Mouse (Mus musculus) neural tube, embryonic 10.5 days (tissue): ENCODE data around the gene Ddn.

Experiments used
- DNase-seq: peaks from one replicate; pipeline ENCODE4 v3.0.0-alpha.2; 2017; ENCODE audit warnings: low spot score; ENCODE audit errors: extremely low spot score

The Ddn gene

DNA sequence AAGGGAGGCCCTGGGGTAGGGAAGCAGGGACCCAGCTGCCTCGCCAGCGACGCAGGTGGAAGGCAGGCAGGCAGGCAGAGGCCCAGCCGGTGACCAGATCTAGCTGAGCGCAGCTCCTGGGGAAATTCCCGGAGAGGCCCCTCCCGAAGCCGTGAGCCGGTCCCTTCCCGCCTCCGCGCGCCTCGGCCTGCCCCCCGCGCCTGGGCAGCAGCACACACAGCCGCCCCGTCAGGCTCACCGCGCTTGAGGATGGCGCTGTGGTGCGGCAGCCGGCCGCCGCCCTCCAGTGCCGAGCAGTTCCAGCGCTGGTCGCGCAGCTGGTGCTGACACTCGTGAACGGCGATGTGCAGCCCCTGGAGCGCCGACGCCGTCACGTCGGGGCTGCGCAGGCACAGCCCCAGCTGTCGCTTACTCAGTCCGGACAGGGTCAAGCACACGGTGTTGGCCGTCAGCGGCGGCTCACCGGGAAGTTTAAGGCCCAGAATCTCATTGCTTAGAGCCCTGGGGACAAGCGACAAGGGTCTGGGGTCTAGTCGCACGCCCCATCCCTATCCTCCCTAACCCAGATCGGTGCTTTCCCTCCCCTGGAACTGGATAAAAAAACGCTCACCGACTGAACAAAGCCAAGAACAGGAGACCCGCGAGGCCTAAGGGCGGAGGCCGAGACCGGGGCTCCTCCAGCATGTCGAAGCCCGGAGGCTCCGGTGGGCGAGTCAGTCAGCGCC is 32.8 kb downstream of the Ddn start:
- DNase-seq: peak; percentile 68

DNA sequence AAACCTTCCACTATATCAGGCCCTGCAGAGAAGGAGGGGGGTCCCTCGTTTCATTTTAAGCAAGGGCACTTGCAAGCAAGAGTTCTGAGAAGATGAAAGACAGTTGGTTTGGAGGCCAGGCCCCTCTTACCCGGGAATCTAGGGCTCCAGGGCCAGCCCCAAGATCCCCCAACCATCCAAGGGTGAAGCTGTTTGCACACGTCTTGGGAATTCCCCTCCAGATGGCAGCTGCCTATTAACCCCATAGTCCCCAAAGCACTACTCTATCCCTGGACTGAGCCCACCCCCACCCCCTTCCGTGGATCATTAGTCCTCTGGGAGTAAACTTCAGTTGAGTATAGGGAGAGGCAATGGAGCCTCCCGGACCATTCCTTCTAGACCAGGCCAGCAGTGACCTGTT is 33.8 kb downstream of the Ddn start:
- DNase-seq: peak; percentile 23

DNA sequence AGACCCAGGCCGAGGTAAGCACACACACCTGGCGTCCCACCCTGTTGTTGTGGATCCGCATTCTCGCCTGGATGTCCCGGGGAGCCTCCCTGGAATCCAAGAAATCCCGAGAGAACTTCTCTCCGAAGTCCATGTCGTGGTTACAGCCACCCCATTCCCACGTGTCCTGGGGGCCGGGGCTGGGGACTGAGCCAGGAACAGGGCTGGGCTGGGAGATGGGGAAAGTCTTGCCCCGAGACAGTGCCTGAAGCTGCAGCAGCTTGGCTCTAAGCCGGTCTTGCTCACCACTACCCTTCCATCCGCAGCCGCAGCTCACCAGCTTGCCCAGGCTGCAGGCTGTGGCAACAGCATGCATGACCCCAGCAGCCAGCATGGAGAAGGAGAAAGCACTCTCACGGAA is 35.2 kb downstream of the Ddn start:
- peak; percentile 39 for DNase-seq

DNA sequence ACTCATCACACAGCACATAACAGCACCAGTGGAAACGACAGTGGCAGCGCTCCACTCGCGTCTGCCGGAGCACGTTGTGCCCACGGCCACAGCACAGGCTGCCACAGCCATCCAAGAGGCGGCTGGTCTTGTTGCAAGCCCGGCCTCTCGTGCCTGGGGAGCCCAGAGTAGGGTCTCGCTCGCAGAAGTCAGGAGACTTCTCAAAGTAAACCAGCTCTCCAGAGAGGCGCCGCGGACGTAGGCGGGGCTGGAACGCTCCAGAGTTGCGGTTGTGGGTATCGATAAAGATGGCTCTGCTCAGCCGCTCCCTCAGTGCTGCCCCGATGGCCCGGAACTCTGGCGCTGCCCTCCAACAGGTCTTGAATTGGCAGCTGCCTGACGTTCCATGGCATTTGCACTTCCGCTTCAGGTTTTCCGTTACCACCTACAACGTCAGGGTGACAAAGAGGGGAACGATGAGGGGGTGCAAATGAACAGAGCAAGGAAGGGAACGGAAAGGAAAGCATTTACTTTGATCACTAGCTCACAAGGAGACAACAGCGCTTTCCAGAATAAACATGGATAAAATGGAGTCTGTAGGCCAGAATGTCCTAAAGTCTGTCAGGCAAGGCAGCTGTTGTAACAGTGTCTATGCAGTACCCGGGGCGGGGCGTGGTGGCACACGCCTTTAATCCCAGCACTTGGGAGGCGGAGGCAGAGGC is 36.6 kb downstream of the Ddn start:
- DNase-seq: peak; percentile 59

DNA sequence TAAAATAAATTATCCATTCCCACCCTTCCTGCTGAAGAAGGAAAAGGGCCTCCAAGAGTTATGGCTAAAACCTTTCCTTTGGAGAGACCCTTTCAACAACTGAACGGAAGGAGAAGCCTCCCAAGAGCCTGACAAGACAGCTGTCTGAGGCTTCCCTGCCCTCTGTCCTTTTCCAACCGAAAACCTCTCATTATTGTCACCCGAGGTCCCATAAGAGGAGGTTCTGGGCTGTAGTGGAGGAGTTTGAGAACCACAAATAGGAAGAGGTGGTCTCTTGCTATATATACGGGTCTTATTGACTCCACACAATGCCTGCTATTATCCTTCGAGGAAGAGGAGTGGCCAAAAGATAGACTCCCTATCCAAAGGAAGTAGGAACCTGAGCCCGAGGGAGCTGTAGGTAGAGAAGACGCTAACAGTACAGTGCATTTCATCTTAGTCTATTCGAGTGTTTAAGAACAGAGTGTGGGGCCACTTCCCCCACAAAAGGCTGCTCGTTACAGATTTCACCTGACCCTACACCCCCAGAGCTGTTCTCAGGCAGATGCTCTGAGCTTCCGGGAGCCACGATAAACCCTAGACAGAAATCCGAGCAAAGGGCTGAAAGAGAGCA is 37.4 kb downstream of the Ddn start:
- DNase-seq: no peak

DNA sequence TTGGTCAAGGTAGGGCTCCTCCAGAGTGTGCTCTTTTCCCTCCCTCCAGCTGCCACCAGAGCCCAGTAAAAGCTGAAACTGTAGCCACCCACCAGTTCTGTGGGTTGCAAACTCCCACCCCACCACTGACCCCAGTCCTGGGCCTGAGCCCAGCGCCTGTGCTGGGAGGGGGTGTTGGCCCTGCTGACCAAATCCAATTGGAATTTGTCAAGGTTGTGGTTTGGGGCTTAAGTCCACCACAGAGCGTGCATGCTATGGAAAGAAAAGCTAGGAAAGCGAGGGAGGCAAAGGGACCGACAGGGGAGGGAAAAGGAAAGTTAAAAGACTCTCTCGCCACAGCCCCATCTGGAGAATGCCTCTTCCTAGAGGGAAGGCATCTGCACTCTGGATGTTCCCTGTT is 41.0 kb downstream of the Ddn start:
- no peak for DNase-seq

DNA sequence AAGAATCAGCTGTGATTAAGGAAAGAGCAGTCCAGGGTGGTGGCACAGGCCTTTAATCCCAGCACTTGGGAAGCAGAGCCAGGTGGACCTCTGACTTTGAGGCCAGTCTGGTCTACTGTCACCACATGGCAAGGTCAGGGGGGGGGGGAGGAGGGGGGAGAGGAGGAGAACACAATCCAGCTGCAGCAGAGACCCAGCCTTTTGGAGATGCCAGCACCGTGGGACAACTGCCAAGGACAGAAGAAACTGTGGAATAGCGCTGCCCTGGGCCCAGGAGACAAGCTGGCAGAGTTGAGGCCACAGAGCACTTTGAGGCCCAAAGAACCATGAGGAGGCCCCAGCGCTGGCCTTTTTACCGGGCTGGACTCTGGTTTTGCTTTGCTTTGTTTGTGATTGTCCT is 43.4 kb downstream of the Ddn start:
- no peak for DNase-seq

DNA sequence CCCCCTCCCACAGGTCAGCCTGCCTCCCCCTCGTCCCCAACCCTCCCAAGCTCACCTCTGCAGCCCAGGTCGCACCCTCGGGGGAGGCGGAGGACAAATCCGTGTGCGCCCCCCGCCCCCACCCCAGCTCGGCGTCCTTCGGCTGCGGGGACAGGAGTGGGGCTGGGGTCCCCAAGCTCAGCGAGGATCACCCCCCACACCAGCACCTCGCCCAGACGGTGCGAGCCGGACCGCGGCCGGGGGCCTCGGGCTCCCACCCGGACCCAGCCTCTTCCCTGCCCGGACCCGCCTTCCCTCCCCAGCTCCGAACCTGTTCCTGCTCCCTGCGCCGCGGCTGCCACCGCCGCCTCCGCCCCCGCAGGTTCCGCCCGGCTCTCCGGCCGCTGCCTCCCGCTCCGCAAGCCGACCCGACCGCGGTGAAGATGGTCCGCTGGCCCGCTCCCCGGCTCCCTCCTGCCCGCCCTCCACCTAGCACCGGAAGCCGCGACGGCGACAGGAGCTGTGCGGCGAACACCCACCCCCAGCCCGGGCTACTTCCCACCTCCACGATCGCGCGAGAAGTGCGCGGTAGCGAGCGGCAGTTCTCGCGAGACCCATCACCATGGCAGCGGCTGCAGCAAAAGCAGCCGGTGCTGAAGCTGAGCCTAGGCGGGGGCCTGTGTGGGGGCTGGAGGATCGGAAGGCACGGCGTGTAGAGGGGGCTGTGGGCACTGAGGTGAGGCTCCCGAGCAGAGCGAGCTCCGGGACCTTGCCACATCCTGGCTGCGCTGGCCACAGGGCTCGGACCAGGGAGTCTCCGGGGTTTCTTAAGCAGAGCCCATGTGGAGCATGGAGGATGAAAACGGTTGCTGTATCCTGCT is 46.4 kb downstream of the Ddn start, which contains the start of gene Arf3:
TSS of gene Arf3 (minus strand) at position 545 of the 860 bp plus-strand sequence.
- DNase-seq: peak; percentile 97

DNA sequence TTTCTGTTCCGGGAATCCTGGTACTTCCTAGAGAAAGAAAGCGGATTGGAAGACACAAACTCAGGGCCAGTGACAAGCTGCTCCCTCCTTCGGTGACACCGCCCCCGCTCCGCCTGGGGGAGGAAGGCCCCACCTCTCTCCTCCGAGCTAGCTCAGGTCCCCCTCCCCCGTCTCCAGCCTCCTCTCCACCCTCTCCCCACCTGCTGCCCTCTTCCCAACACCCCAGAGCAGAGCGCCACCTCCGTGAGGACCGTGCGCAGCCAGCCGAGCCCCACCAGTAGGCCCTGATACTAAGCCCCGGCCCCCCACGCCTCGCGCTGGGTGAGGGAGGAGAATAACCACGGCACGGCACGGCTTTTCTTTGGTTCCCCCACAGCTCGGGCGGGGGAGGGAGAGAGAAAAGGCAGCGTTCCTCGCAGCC is 47.1 kb downstream of the Ddn start:
- DNase-seq: peak; percentile 73

DNA sequence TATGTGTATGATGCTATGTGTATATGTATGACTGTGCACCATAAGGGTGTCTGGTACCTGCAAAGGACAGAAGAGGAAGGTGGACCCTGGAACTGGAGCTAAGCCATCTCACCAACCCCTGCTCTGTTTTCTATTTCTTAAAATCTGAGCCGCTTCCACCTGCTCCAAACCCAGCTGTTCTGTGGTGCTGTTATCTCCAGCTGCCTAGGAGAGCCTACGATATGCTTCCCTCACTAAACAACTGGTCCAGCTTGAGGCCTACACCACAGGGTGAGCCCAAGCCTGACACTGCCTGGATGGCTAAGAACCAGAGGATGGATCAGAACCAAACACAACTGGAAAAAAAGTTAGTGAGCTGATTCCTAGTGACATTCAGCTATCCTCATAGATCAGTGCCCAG is 55.2 kb downstream of the Ddn start:
- DNase-seq: no peak
